Mouse (Mus musculus) intestine, postnatal 0 days (tissue): ENCODE measurements around the gene Rsrc2. TPM values are rescaled to one million over a fixed set of nuclear protein-coding genes. Genes with fewer than 3 reads are reported as not detected.

Experiments used
- ATAC-seq: fragments of 200-750 bp; cut with Nextera tagmentation; 2 replicates; pipeline ENCODE4 v1.8.0; 2017; ENCODE audit warnings: mild to moderate bottlenecking, moderate TSS enrichment, moderate library complexity
- H3K27ac ChIP-seq: fragments of 300-500 bp; sonication (generic); 2 replicates; pipeline ENCODE4 v1.5.1; 2014; ENCODE audit warnings: mild to moderate bottlenecking, low read depth, low read length, moderate library complexity
- H3K27me3 ChIP-seq: fragments of 300-500 bp; sonication (generic); replicated peaks from 2 replicates; pipeline ENCODE4 v1.6.1; 2014; ENCODE audit warnings: low read length, mixed read lengths; ENCODE audit not compliant: control insufficient read depth, insufficient read depth
- H3K36me3 ChIP-seq: fragments of 300-500 bp; sonication (generic); 2 replicates; pipeline ENCODE4 v1.6.1; 2014; ENCODE audit warnings: mild to moderate bottlenecking, moderate library complexity; ENCODE audit not compliant: control insufficient read depth, insufficient read depth
- H3K4me1 ChIP-seq: fragments of 300-500 bp; sonication (generic); replicated peaks from 2 replicates; pipeline ENCODE4 v1.6.1; 2014; ENCODE audit warnings: antibody characterized with exemption, low read length, mixed read lengths; ENCODE audit not compliant: control insufficient read depth, insufficient read depth
- H3K4me2 ChIP-seq: fragments of 300-500 bp; sonication (generic); replicated peaks from 2 replicates; pipeline ENCODE4 v1.6.1; 2014; ENCODE audit warnings: low read depth, mild to moderate bottlenecking, moderate library complexity
- H3K4me3 ChIP-seq: fragments of 300-500 bp; sonication (generic); 2 replicates; pipeline ENCODE4 v1.5.1; 2014; ENCODE audit warnings: low read depth, low read length
- H3K9ac ChIP-seq: fragments of 300-500 bp; sonication (generic); 2 replicates; pipeline ENCODE4 v1.6.1; 2014; ENCODE audit warnings: mild to moderate bottlenecking, low read depth, low read length
- H3K9me3 ChIP-seq: fragments of 300-500 bp; sonication (generic); 2 replicates; pipeline ENCODE4 v1.6.1; 2016; ENCODE audit warnings: mixed run types; ENCODE audit not compliant: control insufficient read depth
- CTCF ChIP-seq: sonication (generic); IDR thresholded peaks from 2 replicates; pipeline ENCODE4 v1.5.1; 2016; ENCODE audit warnings: low read depth, mild to moderate bottlenecking, control low read depth, antibody characterized with exemption, moderate library complexity
- WGBS: fragments of 180-500 bp; shearing (Covaris S2); extraction: QIAGEN DNeasy Blood & Tissue Kit; methylation state at CpG from one replicate; pipeline ENCODE4 v1.1.7; 2014; 5-methylcytosine and 5-hydroxymethylcytosine counted together
- polyA plus RNA-seq: library from polyadenylated mRNA; unstranded; fragments of >200 nt; fragmentation: Nextera tagmentation; extraction: Ambion mirVana; gene quantifications from 2 replicates; pipeline ENCODE4 v1.2.1, GENCODE M21; 2015

The Rsrc2 gene
- polyA plus RNA-seq, 1 experiment from 2014 or later, result 65.2 TPM

- WGBS, result 25% methylated on average over 3 of the region's 3 CpGs
- peaks cover 52% of the 10 kb centered on the region for H3K36me3 ChIP-seq
These were observed 50.0 kb downstream of the Rsrc2 start for GRCm38 (mm10) chr5:123699198-123699597.

GRCm38 (mm10) chr5:123696961-123697360 is 52.3 kb downstream of the Rsrc2 start:
- WGBS, result 43% methylated on average over 4 of the region's 4 CpGs
- no peak overlapping the region for H3K9ac ChIP-seq
- 0 out of 2 replicates have a peak, but pooled peaks have one; percentile 21 for TF ChIP-seq CTCF

More at GRCm38 (mm10) chr5:123699198-123699597, 50.0 kb downstream of the Rsrc2 start:
- no peak overlapping the region for H3K9ac ChIP-seq
- H3K27ac ChIP-seq, result no peak overlapping the region
- peak; percentile 90 for TF ChIP-seq CTCF
- no peak overlapping the region for H3K4me3 ChIP-seq
- H3K4me2 ChIP-seq, result no peak overlapping the region
- H3K4me1 ChIP-seq, result no peaks in the 10 kb centered on the region
- peak; percentile 9; the same call in 1 of the 2 replicates for ATAC-seq
- no peaks in the 10 kb centered on the region for H3K27me3 ChIP-seq
- H3K9me3 ChIP-seq, result no peaks in the 10 kb centered on the region

GRCm38 (mm10) chr5:123696244-123696643 is 53.0 kb downstream of the Rsrc2 start:
- 86% methylated on average over 7 of the region's 7 CpGs for WGBS
- Histone ChIP-seq H3K36me3 (peaks cover 24% of the 10 kb centered on the region), H3K9ac (no peak overlapping the region), H3K27me3 (no peaks in the 10 kb centered on the region), H3K9me3 (no peaks in the 10 kb centered on the region), H3K27ac (no peak overlapping the region), H3K4me2 (no peak overlapping the region), H3K4me1 (no peaks in the 10 kb centered on the region), H3K4me3 (no peak overlapping the region)
- no peak for TF ChIP-seq CTCF
- ATAC-seq, result no peak

More at GRCm38 (mm10) chr5:123696961-123697360, 52.3 kb downstream of the Rsrc2 start:
- Histone ChIP-seq H3K27ac (peak overlapping the region; percentile 46; the same call in 1 of the 2 replicates), H3K4me2 (no peak overlapping the region), H3K4me3 (no peak overlapping the region), H3K36me3 (peaks cover 30% of the 10 kb centered on the region), H3K9me3 (no peaks in the 10 kb centered on the region), H3K4me1 (no peaks in the 10 kb centered on the region), H3K27me3 (no peaks in the 10 kb centered on the region)
- ATAC-seq, result peak; percentile 75

- H3K27ac ChIP-seq, result no peak overlapping the region
These were observed 54.7 kb downstream of the Rsrc2 start for GRCm38 (mm10) chr5:123694468-123694867.

GRCm38 (mm10) chr5:123684221-123685144 is 64.7 kb downstream of the Rsrc2 start, which contains the start of gene Clip1:
TSS of gene Clip1 (minus strand) at chr5:123684618.
- no peaks in the 10 kb centered on the region for H3K36me3 ChIP-seq
- WGBS, result 2% methylated on average over 47 of the region's 64 CpGs
- no peaks in the 10 kb centered on the region for H3K27me3 ChIP-seq
- ATAC-seq, result peak; percentile 70
- no peaks in the 10 kb centered on the region; the same call in 1 of the 2 replicates for H3K4me1 ChIP-seq
- no peaks in the 10 kb centered on the region for H3K9me3 ChIP-seq
- peak within 1 kb of the TSS; percentile 93 for H3K27ac ChIP-seq
- peak within 1 kb of the TSS; percentile 84 for H3K4me3 ChIP-seq
- peak within 1 kb of the TSS; percentile 96 for H3K4me2 ChIP-seq
- H3K9ac ChIP-seq, result peak within 1 kb of the TSS; percentile 89
- TF ChIP-seq CTCF, result no peak

More at GRCm38 (mm10) chr5:123694468-123694867, 54.7 kb downstream of the Rsrc2 start:
- Histone ChIP-seq H3K27me3 (no peaks in the 10 kb centered on the region), H3K9ac (no peak overlapping the region), H3K9me3 (no peaks in the 10 kb centered on the region), H3K4me1 (no peaks in the 10 kb centered on the region), H3K4me3 (no peak overlapping the region), H3K4me2 (0 out of 2 replicates have a peak overlapping the region, but pooled peaks have one; percentile 7), H3K36me3 (peaks cover 11% of the 10 kb centered on the region)
- 28% methylated on average over 6 of the region's 6 CpGs for WGBS
- 0 out of 2 replicates have a peak, but pooled peaks have one; percentile 35 for ATAC-seq
- TF ChIP-seq CTCF, result no peak
